ENCODE assay signal across 8 mouse cellular contexts in the genomic region with DNA sequence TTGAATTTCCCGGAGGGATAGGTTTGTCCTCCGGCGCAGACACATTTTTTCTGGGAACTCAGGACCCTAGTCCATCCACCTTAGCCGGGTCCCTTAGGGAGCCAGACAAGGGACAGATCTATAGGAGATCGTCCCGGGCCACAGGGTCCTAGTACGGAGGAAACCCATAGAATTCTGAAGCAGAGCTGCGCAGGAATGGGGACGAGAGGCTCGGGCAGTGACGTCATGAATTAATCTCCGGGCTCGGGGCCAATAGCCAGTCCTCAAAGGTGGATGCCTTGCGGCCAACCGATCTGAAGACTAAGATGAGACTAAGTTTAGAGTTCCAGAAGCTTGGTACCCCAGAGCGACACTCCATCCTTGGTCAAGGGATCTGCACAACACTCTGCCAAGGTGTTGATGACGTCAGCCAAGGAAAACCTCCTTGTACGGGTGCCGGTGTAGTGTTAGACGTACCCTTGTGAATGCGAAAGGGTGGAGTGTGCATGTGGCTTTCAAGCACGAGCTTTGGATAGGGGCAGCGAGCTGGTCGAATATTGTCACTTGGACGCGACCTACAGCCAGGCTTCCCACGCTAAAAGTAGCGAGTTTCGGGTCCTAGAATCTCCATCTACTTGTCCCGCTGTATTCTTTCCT. TPM values are rescaled to one million over a fixed set of nuclear protein-coding genes. Genes with fewer than 3 reads are reported as not detected.
DNase-seq lines count a peak whose midpoint lies in the region; ATAC-seq and TF ChIP-seq lines count a peak whose summit lies in the region.

No protein-coding gene starts in this region.

- peaks cover 30% of the 10 kb centered on the region for H3K4me1 ChIP-seq in hindbrain, embryonic 13.5 days (replicated peaks)

- DNase-seq in ovary, postnatal 14 days (ENCODE audit: low spot score), result peak; percentile 62
- DNase-seq in ovary, postnatal 10 days (ENCODE audit: low spot score), result no peak
- peak; percentile 91 for DNase-seq in cerebellum, adult 9-10 months
- peak; percentile 63 for DNase-seq in frontal cortex, postnatal 14 days (ENCODE audit: low spot score in 2 of 2)
- peak; percentile 64 to 69 for DNase-seq in left cerebral cortex, adult 2 months (ENCODE audit: extremely low spot score in 1 of 2, low spot score in 2 of 2)
- peak; percentile 78 to 81 for DNase-seq in lung, postnatal 4 days
- peak; percentile 68 for DNase-seq in right cerebral cortex, postnatal 4 days

- H3K4me2 ChIP-seq in hindbrain, embryonic 13.5 days, result peak overlapping the region; percentile 73

- peak overlapping the region; percentile 68 for H3K9ac ChIP-seq in hindbrain, embryonic 13.5 days

- WGBS in hindbrain, embryonic 13.5 days, result 4% methylated on average over 30 of the region's 30 CpGs

- no peaks in the 10 kb centered on the region; the same call in 1 of the 2 replicates for H3K9me3 ChIP-seq in hindbrain, embryonic 13.5 days

- no peak overlapping the region for H3K27ac ChIP-seq in hindbrain, embryonic 13.5 days
- H3K27ac ChIP-seq in left cerebral cortex, adult 2 months, result peak overlapping the region; percentile 96

- peaks cover 71% of the 10 kb centered on the region for H3K27me3 ChIP-seq in hindbrain, embryonic 13.5 days

- intact Hi-C loops in left cerebral cortex, adult 2 months (cut with DNase I), result loop anchor here (1.0 to 2.0 kb wide), 3 partner anchors 31 to 223 kb away; no protein-coding TSS in a partner anchor

- no peak for TF ChIP-seq CTCF in left cerebral cortex, adult 2 months (IDR thresholded peaks at IDR 0.05)

- H3K36me3 ChIP-seq in hindbrain, embryonic 13.5 days, result no peaks in the 10 kb centered on the region

- H3K4me3 ChIP-seq in hindbrain, embryonic 13.5 days, result peak overlapping the region; percentile 47
- H3K4me3 ChIP-seq in left cerebral cortex, adult 2 months, result peak overlapping the region; percentile 56

- peak; percentile 57 for ATAC-seq in hindbrain, embryonic 13.5 days (ENCODE audit: low FRiP score)

RNA-seq across cellular contexts. Expression of a gene that starts 0.5 kb away (rescaled TPM):
- 7.3 and 9.0 TPM in 2 replicates for polyA plus RNA-seq in hindbrain, embryonic 13.5 days (2015; fragmentation: Nextera tagmentation; extraction: Ambion mirVana)
- 10 to 100 TPM; 72.3 to 88.2 TPM for total RNA-seq in left cerebral cortex, adult 2 months (2021)

RNA-seq across cellular contexts. Expression of a gene that starts 0.5 kb away (rescaled TPM):
- polyA plus RNA-seq in hindbrain, embryonic 13.5 days (2015; fragmentation: Nextera tagmentation; extraction: Ambion mirVana), result 1.5 and 1.9 TPM in 2 replicates
- total RNA-seq in left cerebral cortex, adult 2 months (2021), result 10 to 100 TPM; 16.5 to 19.0 TPM

RNA-seq across cellular contexts. Expression of a gene that starts 14.0 kb away (rescaled TPM):
- 3.6 and 4.3 TPM in 2 replicates for polyA plus RNA-seq in hindbrain, embryonic 13.5 days (2015; fragmentation: Nextera tagmentation; extraction: Ambion mirVana)
- total RNA-seq in left cerebral cortex, adult 2 months (2021), result 10 to 100 TPM; 49.6 to 50.0 TPM

RNA-seq across cellular contexts. Expression of a gene that starts 30.2 kb away (rescaled TPM):
- 21.3 and 22.3 TPM in 2 replicates for polyA plus RNA-seq in hindbrain, embryonic 13.5 days (2015; fragmentation: Nextera tagmentation; extraction: Ambion mirVana)
- total RNA-seq in left cerebral cortex, adult 2 months (2021), result 10 to 100 TPM; 14.0 to 14.1 TPM
